Mouse (Mus musculus): ENCODE data around the gene Samm50. TPM values are rescaled to one million over a fixed set of nuclear protein-coding genes. Genes with fewer than 3 reads are reported as not detected.

The Samm50 gene
- total RNA-seq, 2 experiments from 2014 or later, result 226 to 230 TPM

- DNase-seq, result no peak
Measured at GRCm38 (mm10) chr15:84238552-84238951, 46.5 kb downstream of the Samm50 start.

GRCm38 (mm10) chr15:84238991-84239401, 47.0 kb downstream of the Samm50 start:
- DNase-seq, result no peak

DNA sequence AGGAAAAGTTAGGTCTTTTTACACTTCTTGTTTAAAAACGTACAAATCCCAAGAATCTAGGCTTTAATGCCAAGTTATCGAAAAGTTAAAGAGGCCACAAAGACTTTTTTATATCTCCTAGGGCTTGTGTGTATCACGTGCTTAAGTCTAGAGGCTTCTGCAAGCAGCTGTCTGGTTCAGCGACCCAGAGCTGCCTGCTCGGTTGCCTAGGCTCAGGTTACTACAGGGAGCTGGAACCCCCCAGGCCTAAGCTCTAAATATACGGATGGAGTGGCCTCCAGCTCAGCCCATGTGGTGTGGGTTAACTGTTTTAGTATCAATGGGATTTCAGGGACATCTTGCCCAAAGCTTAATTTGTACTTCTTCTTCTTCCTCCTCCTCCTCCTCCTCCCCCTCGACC, 49.5 kb downstream of the Samm50 start:
- no peak for DNase-seq

GRCm38 (mm10) chr15:84245104-84245503, 53.1 kb downstream of the Samm50 start:
- DNase-seq, result peak; percentile 44

DNA sequence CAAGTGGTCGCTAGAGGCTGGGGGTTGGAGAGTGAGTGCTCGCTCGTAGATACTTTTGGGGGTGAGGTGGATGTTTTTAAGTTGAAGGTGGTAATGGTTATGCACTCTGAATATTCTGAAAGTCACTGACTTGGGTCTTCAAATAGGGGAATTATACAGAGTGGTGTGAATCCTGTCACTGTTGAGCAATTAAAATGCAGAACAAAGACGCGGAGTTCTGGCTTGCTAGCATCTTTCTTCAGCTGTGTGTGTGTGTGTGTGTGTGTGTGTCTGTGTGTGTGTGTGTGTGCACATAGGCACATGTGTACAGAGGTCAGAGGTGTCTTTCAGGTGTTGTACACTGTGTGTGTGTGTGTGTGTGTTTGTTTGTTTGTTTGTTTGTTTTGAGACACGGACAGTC, 54.2 kb downstream of the Samm50 start:
- no peak for DNase-seq

DNA sequence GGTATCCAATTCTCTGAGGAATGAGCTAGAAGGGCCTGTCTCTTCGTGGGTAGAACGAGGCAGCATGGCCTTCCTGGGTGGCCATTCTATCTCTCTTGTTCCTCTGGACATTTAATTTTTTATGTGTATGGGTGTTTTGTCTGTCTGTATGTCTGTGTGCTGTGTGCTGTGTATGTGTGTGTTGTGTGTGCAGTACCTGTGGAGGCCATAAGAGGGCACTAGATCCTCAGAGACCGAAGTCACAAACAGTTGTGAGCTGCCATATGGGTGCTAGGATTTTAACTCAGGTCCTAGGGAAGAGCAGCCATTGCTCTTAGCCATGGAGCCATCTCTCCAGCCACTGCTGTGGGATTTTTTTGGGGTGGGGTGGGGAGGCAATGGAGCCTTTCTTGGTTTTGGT, 55.3 kb downstream of the Samm50 start:
- DNase-seq, result no peak

DNA sequence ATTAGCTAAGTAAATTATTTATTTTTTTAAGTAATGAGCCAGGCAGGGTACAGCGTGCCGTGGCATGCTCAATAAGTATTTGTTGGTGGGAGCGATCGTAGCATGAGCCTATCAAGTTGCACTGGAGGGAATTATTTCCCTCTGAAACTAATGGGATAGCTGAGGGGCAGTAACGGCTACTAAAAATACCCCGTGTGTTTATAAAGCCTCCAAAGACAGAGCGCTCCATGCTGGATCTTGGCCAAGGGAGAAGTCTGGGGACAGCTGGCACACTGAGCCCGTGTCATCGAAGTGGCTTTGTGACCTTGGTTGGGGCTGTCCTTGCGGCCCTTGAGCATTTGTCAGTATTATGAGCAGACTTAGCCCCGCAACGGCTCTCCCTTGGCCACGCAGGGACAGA, 59.2 kb downstream of the Samm50 start:
- peak; percentile 86 for DNase-seq

GRCm38 (mm10) chr15:84252645-84253044, 60.6 kb downstream of the Samm50 start:
- DNase-seq, result no peak

GRCm38 (mm10) chr15:84253757-84254156, 61.7 kb downstream of the Samm50 start:
- DNase-seq, result peak; percentile 70

- no peak for DNase-seq
Measured at GRCm38 (mm10) chr15:84254387-84254786, 62.3 kb downstream of the Samm50 start.

DNA sequence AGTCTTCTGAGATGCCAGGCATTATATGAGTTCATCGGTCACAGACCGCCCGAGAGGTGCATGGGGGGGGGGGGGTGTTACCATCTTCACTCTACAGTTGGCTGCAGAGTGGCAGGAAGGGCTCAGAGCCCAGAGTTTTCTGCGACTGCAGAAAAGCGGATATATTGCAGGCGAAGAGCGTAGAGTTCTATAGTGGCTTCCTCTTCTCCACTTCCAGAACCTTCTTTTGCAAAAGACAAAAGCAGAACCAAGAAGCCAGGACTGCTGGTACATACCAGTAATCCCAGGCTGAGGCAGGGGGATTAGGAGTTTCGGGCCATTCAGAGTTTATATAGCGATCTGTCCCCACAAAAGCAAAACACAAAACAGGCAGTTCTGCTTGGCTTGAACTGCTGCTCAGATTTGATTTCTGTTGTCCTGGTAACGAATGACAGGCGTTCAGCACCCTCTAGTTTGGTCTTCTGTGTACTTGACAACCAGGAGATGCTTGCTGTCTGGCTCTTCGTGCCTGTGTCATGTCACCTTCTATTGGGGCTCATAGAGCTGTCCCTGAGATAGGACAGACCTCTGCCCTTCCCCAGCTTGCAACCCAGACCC, 64.3 kb downstream of the Samm50 start:
- DNase-seq, result no peak

DNA sequence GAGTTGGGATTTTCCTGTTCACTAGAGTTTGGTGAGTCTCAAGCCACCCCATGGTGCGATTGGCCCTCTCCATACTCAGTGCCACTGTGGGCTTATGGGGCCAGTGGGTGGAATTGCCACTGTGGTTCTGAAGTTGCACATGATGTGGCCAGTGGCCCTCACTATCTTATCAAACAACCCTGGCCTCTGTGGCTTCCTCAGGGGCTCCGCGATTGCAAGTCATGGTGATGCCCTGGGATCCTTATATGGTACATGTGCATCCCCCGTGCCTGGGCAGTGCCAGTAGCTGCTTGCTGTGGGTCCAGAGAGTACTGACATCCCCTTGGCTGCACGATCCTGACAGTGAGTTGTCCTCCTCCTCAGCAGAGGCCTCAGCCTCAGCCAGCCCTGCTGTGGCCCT, 64.8 kb downstream of the Samm50 start:
- no peak for DNase-seq

GRCm38 (mm10) chr15:84258602-84259355, 66.7 kb downstream of the Samm50 start:
- DNase-seq, result no peak

DNA sequence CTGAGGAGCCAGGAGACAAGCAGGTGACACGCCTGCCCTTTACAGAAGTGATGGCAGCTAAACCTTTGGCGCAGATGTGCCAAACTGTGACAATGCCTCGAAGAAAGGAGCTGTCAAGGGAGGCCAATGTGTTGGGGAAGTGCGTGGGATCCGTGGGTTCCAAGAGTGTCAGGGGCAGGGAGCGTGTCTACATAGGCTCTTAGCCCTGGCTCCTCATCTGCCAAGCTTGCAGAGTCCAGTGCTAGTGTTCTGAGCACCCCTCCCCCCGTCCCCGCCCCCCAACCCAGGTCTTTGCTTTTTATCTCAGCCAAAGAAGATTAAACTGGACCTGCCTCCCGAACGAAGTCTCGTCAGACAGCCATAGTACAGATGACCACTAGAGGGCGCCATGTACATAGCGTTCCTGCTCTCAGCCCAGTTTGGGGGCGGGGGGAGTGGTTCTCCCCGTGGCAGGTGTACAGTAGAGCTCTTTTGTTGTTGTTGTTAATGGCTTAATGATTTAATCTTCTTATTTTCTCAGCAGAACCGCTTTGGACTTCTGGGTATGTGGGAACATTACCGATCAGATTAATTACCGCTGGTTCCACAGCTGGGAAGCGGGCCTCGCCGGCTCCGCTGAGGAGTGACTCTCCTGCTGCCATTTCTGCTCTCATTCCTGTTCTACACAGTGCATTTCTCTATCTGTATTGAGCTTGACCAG, 68.2 kb downstream of the Samm50 start:
- DNase-seq, result peak; percentile 84

DNA sequence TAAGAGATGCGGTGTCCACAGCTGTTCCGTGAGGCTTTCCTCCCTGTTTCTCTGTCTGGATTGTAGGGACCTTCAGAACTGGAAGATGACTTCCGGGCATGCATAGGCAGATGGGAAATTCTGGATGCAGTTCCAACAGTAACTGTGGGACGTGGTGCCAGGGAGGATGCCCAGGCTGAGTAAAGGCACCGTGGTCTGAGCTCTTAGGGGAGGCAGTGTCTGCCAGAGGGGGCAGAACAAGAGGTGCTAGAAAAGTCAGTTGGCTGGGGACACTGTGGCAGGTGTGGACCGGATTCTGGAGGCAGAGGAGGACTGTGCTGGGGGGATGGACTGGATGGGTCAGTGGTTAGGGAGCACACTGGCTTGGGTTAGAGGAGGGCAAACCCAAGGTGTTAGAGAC, 70.6 kb downstream of the Samm50 start:
- DNase-seq, result no peak

- no peak for DNase-seq
Measured at GRCm38 (mm10) chr15:84263573-84263972, 71.5 kb downstream of the Samm50 start.

DNA sequence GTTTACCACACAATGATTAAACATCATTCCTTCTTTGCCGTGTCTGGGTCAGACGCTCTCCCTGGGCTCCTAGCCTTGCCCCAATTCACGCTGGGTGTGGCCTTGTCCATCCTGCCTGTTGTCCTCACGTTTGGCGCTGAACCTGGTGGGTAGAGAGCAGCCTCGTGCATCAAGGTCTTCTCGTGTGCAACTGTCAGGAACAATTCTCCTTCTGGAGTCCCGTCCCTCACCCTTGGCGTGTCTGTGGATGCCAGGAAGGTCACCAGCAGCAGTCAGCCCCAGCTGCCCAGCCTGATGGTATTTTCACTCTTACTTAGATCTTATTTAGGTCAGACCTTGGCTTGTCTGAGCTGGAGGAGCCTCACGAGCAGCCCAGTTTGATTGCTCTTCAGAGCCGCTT, 73.1 kb downstream of the Samm50 start:
- DNase-seq, result no peak

- DNase-seq, result no peak
Measured at GRCm38 (mm10) chr15:84266290-84266689, 74.2 kb downstream of the Samm50 start.

Small RNAs within 50 kb of the gene (microRNA-seq; reads per million reads assigned to microRNA genes)
- 0 reads per million in 2 experiments for gene Mir6392

Other genes starting within 250 kb of the Samm50 start
- gene Efcab6, start 126.9 kb upstream of the Samm50 start, total RNA-seq (2021), result not detected
- gene Sult4a1, start 86.5 kb upstream of the Samm50 start, total RNA-seq (2021), result under 1 TPM; 0.19 to 0.38 TPM
- not detected for gene Pnpla5, start 69.1 kb upstream of the Samm50 start, total RNA-seq (2021)
- gene Pnpla3, start 24.4 kb upstream of the Samm50 start, total RNA-seq (2021), result 1 to 10 TPM in 1 of 2 experiments, under 1 TPM in 1; 0.21 to 1.1 TPM
- gene Parvb, start 39.8 kb downstream of the Samm50 start, total RNA-seq (2021), result 100 to 1,000 TPM; 172 to 177 TPM
- gene Parvg, start 131.8 kb downstream of the Samm50 start, total RNA-seq (2021), result 1 to 10 TPM; 1.6 to 2.4 TPM

Data from heart, postnatal 4 days (tissue).